Mouse (Mus musculus) left cerebral cortex, adult 11 months (tissue): ENCODE measurements around the gene A930033H14Rik.

Source experiments
- DNase-seq: peaks from one replicate; pipeline ENCODE4 v3.0.0; 2022; ENCODE audit warnings: low spot score

A930033H14Rik gene

GRCm38 (mm10) chr10:69212542-69213440 is at the start of gene A930033H14Rik:
Gene A930033H14Rik, minus strand, starts transcription at chr10:69213098.
- DNase-seq = peak; percentile 42

DNA sequence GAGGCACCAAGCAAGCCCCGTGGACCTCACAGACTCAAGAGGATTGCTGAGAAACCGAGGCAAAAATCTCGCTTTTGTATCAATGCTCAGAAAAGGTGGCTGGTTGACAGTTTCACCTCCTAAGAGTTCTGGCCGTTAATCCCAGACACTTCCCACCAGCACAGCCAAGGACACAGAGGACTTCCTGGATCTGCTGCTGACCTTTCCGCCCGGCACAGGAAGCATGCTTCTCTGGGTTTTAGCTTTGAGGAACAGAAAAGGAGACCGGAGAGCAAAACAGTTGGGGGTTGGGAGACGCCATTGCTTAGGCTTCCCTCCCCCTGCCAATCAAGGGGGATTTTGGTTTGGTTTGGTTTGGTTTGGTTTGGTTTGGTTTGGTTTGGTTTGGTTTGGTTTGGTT is 47.0 kb upstream of the A930033H14Rik start:
- no peak for DNase-seq

DNA sequence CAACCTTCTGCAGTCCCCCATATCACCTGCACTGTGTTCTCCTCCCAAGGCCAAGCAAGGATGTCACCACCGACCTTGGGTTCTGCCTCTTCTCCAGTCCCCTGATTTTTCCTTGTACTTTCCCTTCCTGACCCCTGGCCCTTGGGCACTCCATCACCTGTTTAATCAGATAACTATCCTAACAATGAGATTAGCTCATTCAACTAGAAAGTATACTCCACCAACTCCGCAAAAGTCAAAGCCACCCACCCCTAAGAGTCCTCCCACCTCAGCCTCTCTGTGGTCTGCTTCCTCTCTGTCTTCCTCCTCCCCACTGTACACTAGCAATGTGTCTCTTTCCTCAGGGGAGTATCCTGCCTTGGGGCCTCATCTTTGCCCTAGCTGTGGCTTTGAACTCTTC is 46.3 kb upstream of the A930033H14Rik start:
- DNase-seq = no peak

DNA sequence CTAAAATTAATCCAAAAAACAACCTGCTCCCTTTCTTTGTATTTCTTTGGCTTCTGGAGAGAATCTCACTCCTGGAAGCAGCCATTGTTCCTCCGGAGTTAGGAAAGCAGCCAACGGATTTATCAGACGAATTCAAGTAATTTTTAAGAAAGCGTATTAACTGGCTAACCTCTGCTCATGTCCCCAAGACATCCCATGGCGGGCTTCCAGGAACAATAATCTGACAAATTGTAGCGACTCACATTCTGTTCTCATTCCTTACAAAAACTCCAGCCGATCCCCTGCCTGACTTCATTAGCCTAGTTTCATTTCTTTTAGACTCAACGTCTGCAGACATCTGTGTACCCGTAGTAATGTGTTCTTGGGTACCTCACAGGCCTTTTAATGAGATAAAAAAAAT is 45.7 kb upstream of the A930033H14Rik start:
- no peak for DNase-seq

GRCm38 (mm10) chr10:69257592-69258133 is 44.8 kb upstream of the A930033H14Rik start:
- DNase-seq = no peak

GRCm38 (mm10) chr10:69255594-69255993 is 42.7 kb upstream of the A930033H14Rik start:
- no peak for DNase-seq

DNA sequence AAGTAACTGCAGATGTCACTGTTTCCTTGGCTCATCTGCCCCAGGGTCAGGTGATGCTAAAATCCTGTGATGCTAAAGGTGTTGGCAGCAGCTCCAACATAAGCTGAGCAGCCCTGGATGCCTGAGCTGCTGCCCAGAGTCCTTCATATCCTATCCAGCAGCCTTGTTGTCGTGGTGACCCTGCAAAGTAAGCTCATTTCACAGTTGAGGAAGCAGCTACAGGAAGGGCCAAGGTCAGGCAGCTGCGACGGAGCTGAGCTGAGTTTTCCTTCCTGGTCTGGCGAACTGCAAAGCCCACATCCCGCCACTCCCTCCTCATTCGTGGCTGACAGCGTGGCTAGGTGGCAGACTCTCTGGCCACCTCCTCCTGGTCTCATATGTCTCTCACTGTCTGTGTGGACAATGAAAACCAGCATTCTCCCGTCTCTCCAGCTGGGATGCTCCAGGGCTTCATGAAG is 41.5 kb upstream of the A930033H14Rik start:
- peak; percentile 15 for DNase-seq

DNA sequence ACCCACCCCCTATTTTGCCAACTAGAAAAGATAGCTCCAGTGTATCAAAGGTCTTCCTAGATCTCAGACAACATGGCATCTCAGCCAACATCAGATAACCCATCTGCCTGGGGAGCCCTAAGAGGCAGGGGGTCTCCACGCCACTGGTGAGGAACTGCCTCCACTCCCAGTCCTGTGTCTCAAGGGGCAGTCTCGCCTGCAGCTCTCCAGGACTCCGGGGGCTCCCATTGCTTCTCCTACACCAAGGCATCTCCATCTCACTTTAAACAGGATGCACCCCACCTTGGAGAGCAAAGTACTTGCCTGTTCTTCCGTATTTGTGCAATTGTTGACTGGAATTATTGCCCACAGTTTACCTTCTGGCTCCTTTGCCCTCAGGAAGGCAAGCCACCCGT is 40.8 kb upstream of the A930033H14Rik start:
- DNase-seq = no peak

DNA sequence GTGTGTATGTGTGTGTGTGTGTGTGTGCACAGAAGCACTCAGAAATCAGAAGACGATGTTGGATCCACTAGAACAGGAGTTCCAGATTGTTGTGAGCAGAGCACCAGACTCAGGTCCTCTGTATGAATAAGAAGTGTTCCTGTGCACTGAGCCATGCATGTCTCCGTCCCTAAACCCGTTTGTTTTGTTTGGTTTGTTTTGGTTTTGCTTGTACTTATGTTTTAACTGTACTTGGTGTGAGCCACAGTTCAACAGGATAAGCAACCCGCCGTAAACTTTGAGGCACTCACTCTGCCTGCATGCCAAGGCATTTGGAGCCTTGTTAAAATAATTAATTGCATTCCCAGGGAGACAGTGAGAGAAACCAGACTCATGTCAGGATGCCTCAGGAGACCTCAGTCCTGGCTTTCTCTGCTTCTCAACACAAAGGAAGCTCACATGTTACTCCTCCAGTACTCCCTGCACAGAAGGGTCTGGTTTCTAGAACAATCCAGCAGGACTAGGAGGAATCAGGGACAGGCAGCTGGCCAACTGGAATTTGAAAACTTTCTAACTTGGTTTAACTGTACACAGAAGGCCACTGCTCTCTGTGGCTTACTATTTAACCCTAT is 40.3 kb upstream of the A930033H14Rik start:
- DNase-seq = no peak

- DNase-seq = no peak
Observed at GRCm38 (mm10) chr10:69252112-69253074, 39.5 kb upstream of the A930033H14Rik start.

GRCm38 (mm10) chr10:69251254-69251653 is 38.4 kb upstream of the A930033H14Rik start:
- DNase-seq = no peak

- DNase-seq = no peak
Observed at GRCm38 (mm10) chr10:69248261-69249160, 35.6 kb upstream of the A930033H14Rik start.

DNA sequence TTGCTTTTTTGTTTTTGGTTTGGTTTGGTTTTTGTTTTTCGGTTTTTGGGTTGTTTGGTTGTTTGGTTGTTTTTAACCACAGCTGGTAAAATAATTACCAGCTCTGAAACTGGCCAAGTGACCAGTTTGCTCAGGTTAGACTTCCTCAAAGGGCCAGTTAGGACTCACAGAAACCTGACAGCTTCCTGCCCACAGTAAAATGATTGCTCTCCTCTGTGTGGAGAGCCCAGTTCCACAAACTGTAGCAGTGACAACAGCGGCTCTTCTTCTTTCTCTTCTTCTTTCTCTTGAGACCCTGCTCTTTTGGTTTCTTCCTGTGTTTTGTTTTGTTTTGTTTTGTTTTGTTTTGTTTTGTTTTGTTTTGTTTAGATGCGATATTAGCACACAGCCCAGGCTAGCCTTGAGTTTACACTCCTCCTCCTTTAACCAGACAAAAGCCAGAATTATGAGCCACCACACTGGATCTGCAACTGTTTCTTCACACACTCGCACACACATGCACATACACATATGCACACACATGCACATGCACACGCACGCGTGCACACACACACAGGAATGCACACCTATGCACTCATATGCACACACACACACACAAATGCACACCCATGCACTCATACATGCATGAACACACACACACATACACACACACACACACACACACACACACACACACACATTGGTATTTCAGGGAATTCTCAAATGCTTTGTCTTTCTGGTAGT is 34.6 kb upstream of the A930033H14Rik start:
- DNase-seq = no peak

- DNase-seq = no peak
Observed at GRCm38 (mm10) chr10:69246762-69247161, 33.9 kb upstream of the A930033H14Rik start.

DNA sequence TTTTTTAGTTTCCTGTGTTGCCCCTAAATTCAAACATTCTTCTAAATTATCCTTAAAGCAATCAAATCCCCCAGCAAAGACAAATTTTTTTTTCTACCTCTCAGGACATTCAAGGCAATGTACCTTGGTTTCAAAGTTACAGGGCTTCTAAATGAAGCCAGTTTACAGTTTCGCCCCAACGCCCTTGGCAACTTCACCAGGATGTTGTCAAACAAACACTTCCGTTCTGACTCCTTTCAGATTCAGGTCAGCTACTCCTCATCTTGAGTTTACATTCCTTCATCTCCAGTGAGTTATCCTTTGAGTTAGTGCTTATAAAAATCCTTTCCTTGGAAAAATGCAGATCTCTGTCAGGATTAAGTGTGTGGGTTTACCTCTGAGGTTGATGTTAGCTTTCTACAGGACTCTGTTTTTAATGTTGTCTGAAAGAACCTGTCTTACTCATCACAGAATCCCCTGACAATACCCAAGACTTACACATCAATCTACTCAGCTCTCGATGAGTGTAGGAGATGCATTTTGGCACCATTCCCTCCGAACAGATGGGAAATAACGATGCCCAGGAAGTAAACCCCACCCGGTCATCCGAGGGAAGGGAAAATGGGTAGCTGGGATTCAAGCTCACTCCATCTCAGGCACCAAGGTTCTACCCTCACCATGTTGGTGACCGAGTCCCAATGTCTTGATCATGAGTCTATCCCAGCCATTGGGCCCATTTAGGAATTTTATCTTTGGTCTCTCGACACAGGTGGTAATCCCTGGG is 33.2 kb upstream of the A930033H14Rik start:
- DNase-seq = no peak

- DNase-seq = no peak
Observed at GRCm38 (mm10) chr10:69245151-69245550, 32.3 kb upstream of the A930033H14Rik start.

DNA sequence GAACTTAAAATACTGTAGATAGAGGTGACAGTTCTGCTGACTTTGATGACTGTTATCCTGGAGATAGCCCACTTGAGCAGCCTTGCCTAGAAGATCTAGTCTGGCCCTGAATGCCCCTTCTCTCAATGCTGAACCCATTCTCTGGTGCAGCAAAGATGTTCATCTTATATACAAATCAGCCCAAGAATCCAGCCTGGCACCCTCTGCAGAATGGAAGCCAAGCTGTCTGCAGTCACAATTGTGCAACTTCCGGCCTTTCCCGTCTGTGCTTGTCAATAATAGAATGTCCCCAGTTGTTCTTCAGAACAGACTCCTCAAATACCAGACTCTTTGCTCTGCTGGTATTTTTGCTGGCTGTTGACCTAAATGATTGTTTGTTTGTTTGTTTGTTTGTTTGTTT is 27.6 kb upstream of the A930033H14Rik start:
- no peak for DNase-seq

- no peak for DNase-seq
Observed at GRCm38 (mm10) chr10:69238311-69238710, 25.4 kb upstream of the A930033H14Rik start.

DNA sequence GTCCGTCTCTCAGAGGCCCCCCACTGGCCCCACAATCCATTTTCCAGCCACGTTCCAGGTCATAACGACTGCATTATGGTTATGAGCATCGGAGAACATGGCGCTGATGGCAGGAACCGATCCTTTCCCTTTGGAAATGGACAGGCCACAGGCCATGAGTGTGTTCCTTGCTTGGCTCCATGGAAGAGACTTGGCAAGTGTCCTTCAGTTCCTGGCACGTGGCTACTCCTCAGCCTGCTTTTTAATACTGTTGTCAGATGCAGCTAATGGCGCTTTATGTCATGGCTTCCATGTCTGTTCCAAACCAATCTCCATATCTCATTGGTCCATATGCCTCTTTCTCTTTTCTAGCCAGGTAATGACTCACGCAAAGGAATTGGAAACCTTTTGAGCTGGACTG is 24.9 kb upstream of the A930033H14Rik start:
- DNase-seq = no peak
